Mouse (Mus musculus) lung, adult 18-20 months (tissue): Measurements from ENCODE around the gene Sh3bgrl3.
"Not testable (repeated sequence)": the region's sequence is repeated elsewhere in the genome, so short reads cannot be mapped to it uniquely, and the experiment has no call there.

Experiments
- DNase-seq, 2 experiments: peaks; one replicate each; pipeline ENCODE4 v3.0.0; 2022; ENCODE audit warnings: mixed read lengths in 2 of 2

Gene Sh3bgrl3

DNA sequence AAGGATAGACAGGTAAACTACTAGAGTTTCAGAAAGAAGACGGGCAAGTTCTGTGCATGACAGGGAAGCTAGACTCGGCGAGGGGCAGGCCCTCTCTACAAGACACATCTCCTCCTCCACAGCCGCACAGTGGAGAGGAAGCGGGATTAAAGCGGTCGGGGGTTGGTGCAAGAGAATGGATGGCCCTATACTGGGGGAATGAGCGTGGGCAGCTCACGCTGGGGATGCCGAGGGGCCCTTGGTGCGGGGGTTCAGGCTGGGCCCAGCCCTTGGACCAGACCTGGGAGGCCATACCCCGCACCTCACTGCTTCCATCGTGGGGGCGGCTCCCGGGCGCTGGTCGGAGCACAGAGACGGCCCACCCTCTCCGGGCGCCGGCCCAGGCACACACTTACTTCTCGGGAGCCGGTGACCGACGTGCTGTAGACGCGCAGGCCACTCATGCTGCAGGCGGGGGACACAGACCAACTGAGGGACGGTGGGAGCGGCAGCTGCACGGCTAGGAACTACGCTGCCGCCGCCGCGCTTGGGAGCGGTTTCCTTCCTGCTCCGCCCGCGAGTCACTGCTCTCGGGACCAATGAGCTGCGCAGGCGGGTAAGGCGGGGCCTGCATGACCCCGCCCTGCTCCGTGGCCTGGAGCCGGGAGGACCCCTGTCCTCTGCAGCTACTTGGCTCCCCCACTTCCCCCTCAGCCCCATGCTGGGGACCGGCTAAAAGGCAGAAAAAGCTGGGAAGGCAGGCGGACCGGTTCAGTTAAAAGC lies at the start of gene Sh3bgrl3:
Gene Sh3bgrl3, minus strand, starts transcription at position 569 of the 762 bp plus-strand sequence.
- peak; percentile 90 to 92 for DNase-seq

GRCm38 (mm10) chr4:134172391-134172790 lies 43.8 kb upstream of the Sh3bgrl3 start:
- DNase-seq: no peak

GRCm38 (mm10) chr4:134166906-134167305 lies 38.3 kb upstream of the Sh3bgrl3 start:
- no peak for DNase-seq

DNA sequence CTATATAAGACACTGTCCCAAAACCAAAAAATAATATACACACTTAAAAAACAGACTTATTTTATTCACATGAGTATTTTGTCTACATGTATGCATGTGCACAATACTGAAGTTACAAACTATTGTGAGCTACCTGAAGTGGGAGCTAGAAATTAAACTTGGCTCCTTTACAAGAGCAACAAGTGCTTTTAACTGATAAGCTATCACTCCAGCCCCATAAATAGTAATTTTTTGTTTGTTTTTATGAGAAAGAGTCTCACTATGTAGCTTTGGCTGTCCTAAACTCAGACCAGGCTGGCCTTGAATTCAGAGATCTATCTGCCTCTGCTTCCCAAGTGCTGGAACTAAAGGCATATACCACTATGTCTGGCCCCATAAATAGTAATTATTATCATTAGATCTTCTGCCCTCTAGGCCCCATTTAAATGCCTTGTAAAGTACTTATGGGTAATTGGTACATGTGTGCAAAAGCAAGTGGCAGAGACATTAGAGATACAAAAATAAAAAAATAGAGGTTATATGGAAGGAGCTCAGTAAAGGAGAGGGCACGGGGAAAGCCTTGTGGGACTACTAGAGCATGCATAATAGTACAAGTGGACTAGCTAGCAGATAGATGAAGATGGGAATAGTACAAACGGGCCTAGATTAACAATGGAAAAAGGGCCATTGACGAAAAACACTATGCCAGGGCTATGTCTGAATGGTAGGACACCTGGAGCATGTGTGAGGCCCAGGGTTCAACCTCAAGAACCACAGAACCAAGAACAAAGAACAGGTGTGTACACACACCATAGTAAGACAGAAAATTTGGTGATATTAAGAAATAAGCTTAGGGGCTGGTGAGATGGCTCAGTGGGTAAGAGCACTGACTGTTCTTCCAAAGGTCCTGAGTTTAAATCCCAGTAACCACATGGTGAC lies 37.2 kb upstream of the Sh3bgrl3 start:
- DNase-seq: no peak

- no peak for DNase-seq
Measured at GRCm38 (mm10) chr4:134165024-134165423, 36.4 kb upstream of the Sh3bgrl3 start.

- DNase-seq: no peak
Measured at GRCm38 (mm10) chr4:134164591-134164990, 36.0 kb upstream of the Sh3bgrl3 start.

- DNase-seq: peak; percentile 64 to 66
Measured at GRCm38 (mm10) chr4:134160071-134160470, 31.5 kb upstream of the Sh3bgrl3 start.

DNA sequence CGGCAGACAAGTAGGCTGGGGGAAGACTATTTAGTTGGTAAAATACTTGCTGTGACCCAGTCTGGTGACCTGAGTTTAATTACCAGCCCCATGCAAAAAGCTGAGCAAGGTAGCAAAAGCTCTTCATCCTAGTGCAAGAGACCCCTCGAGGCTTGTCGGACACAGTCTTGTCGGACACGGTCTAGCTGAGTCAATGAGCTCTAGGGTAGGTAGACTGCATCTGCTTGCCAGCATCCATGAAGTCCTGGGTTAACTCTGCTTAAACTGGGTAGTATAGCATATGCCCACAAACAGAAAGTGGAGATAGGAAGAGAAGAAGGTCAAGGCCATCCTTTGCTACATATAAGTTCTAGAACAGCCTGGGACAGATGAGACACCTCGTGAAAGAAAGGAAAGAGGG lies 30.2 kb upstream of the Sh3bgrl3 start:
- DNase-seq: no peak

DNA sequence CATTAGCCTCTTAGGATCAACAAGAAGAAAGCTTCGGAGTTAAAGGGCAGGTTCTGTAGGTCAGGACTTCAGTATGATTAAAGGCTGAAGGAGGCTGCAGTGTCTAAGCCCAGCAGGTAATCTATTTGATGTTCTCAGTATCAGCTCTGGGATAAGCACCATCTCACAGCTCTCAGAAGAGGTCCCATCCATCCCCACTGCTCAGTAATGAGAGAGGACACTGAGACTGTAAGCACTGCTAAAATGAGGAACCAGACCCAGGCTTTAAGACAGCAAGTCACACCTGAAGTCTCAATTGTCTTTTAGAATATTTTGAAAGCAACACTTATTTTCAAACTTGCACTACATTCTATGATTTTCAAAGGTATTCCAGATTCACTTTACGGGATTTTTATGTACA lies 29.0 kb upstream of the Sh3bgrl3 start:
- no peak for DNase-seq

DNA sequence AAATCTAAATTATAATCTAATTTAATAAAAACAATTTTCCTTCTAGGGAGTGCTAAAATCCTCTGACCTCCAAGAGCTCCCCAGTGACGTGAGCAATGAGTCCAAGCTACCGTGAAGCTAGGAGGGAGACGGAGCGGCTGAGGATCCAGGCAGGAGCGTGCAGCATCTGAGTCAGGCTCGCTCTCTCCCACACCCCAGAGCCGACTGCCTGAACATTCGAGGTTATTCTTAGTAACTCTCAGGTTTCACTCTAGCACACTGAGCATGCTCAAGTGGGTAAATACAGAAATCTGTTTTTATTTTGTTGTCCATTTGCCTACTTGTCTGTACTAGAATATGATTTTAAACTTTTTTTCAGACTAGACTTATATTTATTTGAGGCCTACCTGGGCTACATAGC lies 28.2 kb upstream of the Sh3bgrl3 start:
- peak; percentile 11 to 50 for DNase-seq

- no peak for DNase-seq
Measured at GRCm38 (mm10) chr4:134155961-134156465, 27.4 kb upstream of the Sh3bgrl3 start.

- DNase-seq: no peak
Measured at GRCm38 (mm10) chr4:134155531-134155930, 26.9 kb upstream of the Sh3bgrl3 start.

DNA sequence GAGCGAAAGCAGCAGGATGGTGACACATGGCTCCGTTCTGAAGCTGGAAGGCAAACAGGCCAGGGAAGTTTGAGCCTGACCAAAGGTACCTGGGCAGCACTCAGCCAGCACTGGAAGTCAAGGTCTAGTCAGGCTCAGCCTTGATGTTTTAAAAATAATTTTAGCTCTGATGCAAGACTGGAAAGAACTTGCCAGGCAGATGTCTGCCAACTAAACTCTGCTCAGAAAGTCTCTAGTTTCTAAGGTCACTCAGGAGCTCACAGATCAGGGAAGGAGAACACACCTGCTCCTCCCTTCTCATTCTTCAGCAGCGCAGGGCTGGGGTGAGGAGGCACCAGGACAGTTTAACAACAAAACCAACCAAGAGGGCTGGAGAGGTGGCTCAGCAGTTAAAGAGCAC lies 25.8 kb upstream of the Sh3bgrl3 start:
- no peak for DNase-seq

DNA sequence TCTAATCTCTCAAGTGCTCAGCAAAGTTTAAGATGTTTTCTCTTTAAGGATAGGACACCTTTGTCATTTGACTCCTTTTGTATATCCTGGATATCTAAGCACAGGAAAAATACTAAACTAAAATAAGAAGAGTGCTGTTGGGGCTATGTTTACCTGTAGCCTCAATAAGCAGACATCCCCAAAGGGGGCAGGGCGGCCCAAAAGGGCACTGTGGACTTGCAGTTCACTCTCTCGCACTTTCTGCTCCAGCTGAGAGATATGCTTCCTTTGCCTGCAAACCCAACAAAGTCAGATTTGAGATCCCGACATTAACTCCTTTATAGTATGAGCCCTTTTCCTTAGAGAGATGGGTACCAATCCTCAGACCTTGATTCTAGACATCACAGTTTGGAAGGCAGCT lies 25.1 kb upstream of the Sh3bgrl3 start:
- DNase-seq: no peak

GRCm38 (mm10) chr4:134152112-134152511 lies 23.5 kb upstream of the Sh3bgrl3 start:
- no peak for DNase-seq

- no peak for DNase-seq
Measured at GRCm38 (mm10) chr4:134149389-134149788, 20.8 kb upstream of the Sh3bgrl3 start.

- not testable (repeated sequence) for DNase-seq
Measured at GRCm38 (mm10) chr4:134144297-134144696, 15.7 kb upstream of the Sh3bgrl3 start.

DNA sequence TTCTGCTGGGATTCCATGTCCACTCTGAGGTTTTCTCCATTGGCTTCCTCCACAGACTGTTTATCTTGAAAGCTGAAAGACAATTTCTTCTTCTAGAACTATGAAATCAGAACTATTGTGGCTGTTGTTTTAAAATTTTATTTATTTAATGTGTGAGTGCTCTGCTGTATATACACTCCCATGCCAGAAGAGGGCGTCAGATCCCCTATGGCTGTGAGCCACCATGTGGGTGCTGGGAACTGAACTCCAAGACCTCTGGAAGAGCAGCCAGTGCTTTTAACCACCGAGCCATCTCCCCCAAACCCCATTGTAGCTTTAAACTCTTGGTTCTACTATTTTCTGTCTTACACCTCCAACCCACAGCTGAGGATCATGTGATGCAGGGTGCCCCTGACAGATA lies 10.3 kb upstream of the Sh3bgrl3 start:
- DNase-seq: no peak

GRCm38 (mm10) chr4:134136280-134136926 lies 7.8 kb upstream of the Sh3bgrl3 start:
- DNase-seq: no peak

GRCm38 (mm10) chr4:134132519-134133095 lies 4.0 kb upstream of the Sh3bgrl3 start:
- no peak for DNase-seq

GRCm38 (mm10) chr4:134132117-134132516 lies 3.5 kb upstream of the Sh3bgrl3 start:
- DNase-seq: no peak

GRCm38 (mm10) chr4:134129482-134129881 lies 893 bp upstream of the Sh3bgrl3 start:
- peak; percentile 53 to 60 for DNase-seq

DNA sequence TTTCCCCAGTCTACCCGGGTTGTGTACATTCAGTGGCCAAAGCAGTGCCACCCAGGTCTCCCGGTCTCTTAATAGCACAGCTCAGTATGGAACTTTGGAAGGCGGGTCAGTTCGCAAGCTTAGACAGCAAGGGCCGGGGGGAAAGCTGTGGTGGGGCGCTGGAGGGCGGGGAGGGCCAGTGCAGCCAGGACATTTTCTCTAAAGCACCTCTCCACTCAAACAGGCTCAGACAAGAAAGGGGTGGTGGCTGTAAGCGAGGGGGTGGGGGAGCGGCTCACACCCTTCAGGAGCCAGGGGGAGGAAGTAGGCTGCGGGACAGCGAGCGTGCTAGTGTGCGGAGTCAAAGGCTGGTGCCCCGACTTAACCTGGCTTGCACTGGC lies 384 bp upstream of the Sh3bgrl3 start:
- DNase-seq: peak; percentile 46 to 64
